Mouse (Mus musculus): Measurements from ENCODE around the gene Cacna1e.

- TF ChIP-seq GATA2 (IDR thresholded peaks at IDR 0.05; ENCODE audit: borderline replicate concordance, low read depth, low read length) (no peak), POLR2AphosphoS5 (IDR thresholded peaks at IDR 0.05; ENCODE audit: insufficient replicate concordance, low read depth, low read length) (no peak), CTCF (IDR thresholded peaks at IDR 0.05; ENCODE audit: low read depth, low read length) (no peak)
Measured at GRCm38 (mm10) chr1:154458601-154459000, 425.7 kb downstream of the Cacna1e start.
